Mouse (Mus musculus) midbrain, postnatal 0 days (tissue): Measurements from ENCODE around the gene Sh3bp5. TPM values are rescaled to one million over a fixed set of nuclear protein-coding genes. Genes with fewer than 3 reads are reported as not detected.

Experiments used
- ATAC-seq: fragments of 200-750 bp; cut with Nextera tagmentation; 2 replicates; pipeline ENCODE4 v1.8.0; 2017; ENCODE audit warnings: moderate number of reproducible peaks, mild to moderate bottlenecking, moderate TSS enrichment, moderate library complexity; ENCODE audit not compliant: low FRiP score
- DNase-seq: peaks from one replicate; pipeline ENCODE4 v3.0.0-alpha.2; 2015; ENCODE audit warnings: low spot score
- H3K27ac ChIP-seq: fragments of 300-500 bp; sonication (generic); 2 replicates; pipeline ENCODE4 v1.5.1; 2014; ENCODE audit warnings: low read depth, mild to moderate bottlenecking, low read length, mixed read lengths
- H3K27me3 ChIP-seq: fragments of 300-500 bp; sonication (generic); 2 replicates; pipeline ENCODE4 v1.6.1; 2014; ENCODE audit warnings: low read length, control low read depth, mixed read lengths; ENCODE audit not compliant: insufficient read depth
- H3K36me3 ChIP-seq: fragments of 300-500 bp; sonication (generic); 2 replicates; pipeline ENCODE4 v1.6.1; 2014; ENCODE audit warnings: low read length, control low read depth, mixed read lengths; ENCODE audit not compliant: insufficient read depth
- H3K4me1 ChIP-seq: fragments of 300-500 bp; sonication (generic); 2 replicates; pipeline ENCODE4 v1.6.1; 2014; ENCODE audit warnings: mild to moderate bottlenecking, control low read depth, antibody characterized with exemption, low read length, mixed read lengths; ENCODE audit not compliant: insufficient read depth
- H3K4me2 ChIP-seq: fragments of 300-500 bp; sonication (generic); 2 replicates; pipeline ENCODE4 v1.6.1; 2014; ENCODE audit warnings: low read depth, mild to moderate bottlenecking, low read length, mixed read lengths; ENCODE audit not compliant: poor library complexity, severe bottlenecking
- H3K4me3 ChIP-seq: fragments of 300-500 bp; sonication (generic); 2 replicates; pipeline ENCODE4 v1.5.1; 2014; ENCODE audit warnings: low read depth, mild to moderate bottlenecking, low read length, moderate library complexity
- H3K9ac ChIP-seq: fragments of 300-500 bp; sonication (generic); replicated peaks from 2 replicates; pipeline ENCODE4 v1.6.1; 2014; ENCODE audit warnings: mild to moderate bottlenecking, low read length, moderate library complexity, mixed read lengths; ENCODE audit not compliant: poor library complexity, severe bottlenecking
- H3K9me3 ChIP-seq: fragments of 300-500 bp; sonication (generic); 2 replicates; pipeline ENCODE4 v1.6.1; 2016; ENCODE audit warnings: low read length, control low read depth
- CTCF ChIP-seq: IDR thresholded peaks from 2 replicates; pipeline ENCODE4 v1.5.1; 2016; ENCODE audit warnings: antibody characterized with exemption, mild to moderate bottlenecking
- WGBS: fragments of 180-500 bp; shearing (Covaris S2); extraction: QIAGEN DNeasy Blood & Tissue Kit; methylation state at CpG from one replicate; pipeline ENCODE4 v1.1.7; 2014; 5-methylcytosine and 5-hydroxymethylcytosine counted together
- polyA plus RNA-seq: library from polyadenylated mRNA; unstranded; fragments of >200 nt; fragmentation: Nextera tagmentation; extraction: Ambion mirVana; gene quantifications from 2 replicates; pipeline ENCODE4 v1.2.1, GENCODE M21; 2015
- total RNA-seq: library from RNA; depleted of rRNA; stranded (reverse); fragments of >200 nt; gene quantifications from 2 replicates; pipeline ENCODE4 v1.2.3, GENCODE M21; 2014; rRNA removed

Gene Sh3bp5
- total and polyA plus RNA-seq, 2 experiments from 2014 or later = 61.7 to 165 TPM

GRCm38 (mm10) chr14:31322191-31322590, 113.7 kb downstream of the Sh3bp5 start:
- Histone ChIP-seq H3K4me3 (no peak overlapping the region), H3K4me1 (no peaks in the 10 kb centered on the region), H3K9me3 (no peaks in the 10 kb centered on the region), H3K27ac (no peak overlapping the region), H3K36me3 (no peaks in the 10 kb centered on the region), H3K4me2 (no peak overlapping the region), H3K27me3 (no peaks in the 10 kb centered on the region), H3K9ac (no peak overlapping the region)
- DNase-seq (no peak), ATAC-seq (no peak)
- TF ChIP-seq CTCF = no peak
- 92% methylated on average over 3 of the region's 3 CpGs for WGBS

GRCm38 (mm10) chr14:31321181-31321580, 114.7 kb downstream of the Sh3bp5 start:
- Histone ChIP-seq H3K9me3 (no peaks in the 10 kb centered on the region), H3K9ac (no peak overlapping the region), H3K36me3 (no peaks in the 10 kb centered on the region), H3K4me1 (no peaks in the 10 kb centered on the region), H3K27ac (no peak overlapping the region), H3K27me3 (no peaks in the 10 kb centered on the region), H3K4me3 (no peak overlapping the region), H3K4me2 (no peak overlapping the region)
- 84% methylated on average over 11 of the region's 11 CpGs for WGBS
- no peak for ATAC-seq
- no peak for DNase-seq
- no peak for TF ChIP-seq CTCF

GRCm38 (mm10) chr14:31319546-31319945, 116.3 kb downstream of the Sh3bp5 start:
- Histone ChIP-seq H3K4me1 (no peaks in the 10 kb centered on the region), H3K27me3 (no peaks in the 10 kb centered on the region), H3K4me2 (no peak overlapping the region), H3K9ac (no peak overlapping the region), H3K27ac (no peak overlapping the region), H3K36me3 (no peaks in the 10 kb centered on the region), H3K4me3 (no peak overlapping the region), H3K9me3 (no peaks in the 10 kb centered on the region)
- DNase-seq (no peak), ATAC-seq (no peak)
- TF ChIP-seq CTCF = no peak
- WGBS = 92% methylated on average over 10 of the region's 10 CpGs

GRCm38 (mm10) chr14:31317754-31318153, 118.1 kb downstream of the Sh3bp5 start:
- no peak overlapping the region for H3K9ac ChIP-seq
- no peaks in the 10 kb centered on the region for H3K27me3 ChIP-seq
- no peaks in the 10 kb centered on the region for H3K9me3 ChIP-seq
- no peak overlapping the region for H3K27ac ChIP-seq
- DNase-seq = no peak
- no peak overlapping the region for H3K4me3 ChIP-seq
- no peaks in the 10 kb centered on the region for H3K36me3 ChIP-seq
- ATAC-seq = no peak
- WGBS = 81% methylated on average over 3 of the region's 3 CpGs
- no peak for TF ChIP-seq CTCF
- H3K4me1 ChIP-seq = no peaks in the 10 kb centered on the region
- H3K4me2 ChIP-seq = no peak overlapping the region

GRCm38 (mm10) chr14:31316613-31317012, 119.3 kb downstream of the Sh3bp5 start:
- TF ChIP-seq CTCF = no peak
- H3K4me1 ChIP-seq = no peaks in the 10 kb centered on the region
- no peak overlapping the region for H3K4me3 ChIP-seq
- H3K36me3 ChIP-seq = no peaks in the 10 kb centered on the region
- no peaks in the 10 kb centered on the region for H3K9me3 ChIP-seq
- H3K4me2 ChIP-seq = no peak overlapping the region
- WGBS = 87% methylated on average over 12 of the region's 12 CpGs
- no peak for DNase-seq
- H3K9ac ChIP-seq = no peak overlapping the region
- no peaks in the 10 kb centered on the region for H3K27me3 ChIP-seq
- no peak for ATAC-seq
- no peak overlapping the region for H3K27ac ChIP-seq

- no peak overlapping the region for H3K27ac ChIP-seq
- no peak overlapping the region for H3K9ac ChIP-seq
- no peaks in the 10 kb centered on the region for H3K27me3 ChIP-seq
- H3K9me3 ChIP-seq = no peaks in the 10 kb centered on the region
- ATAC-seq (no peak), DNase-seq (no peak)
- no peak for TF ChIP-seq CTCF
- no peak overlapping the region for H3K4me3 ChIP-seq
- 21% methylated on average over 3 of the region's 3 CpGs for WGBS
- H3K4me2 ChIP-seq = no peak overlapping the region
- H3K4me1 ChIP-seq = no peaks in the 10 kb centered on the region
- no peaks in the 10 kb centered on the region for H3K36me3 ChIP-seq
Observed at GRCm38 (mm10) chr14:31313192-31313591, 122.7 kb downstream of the Sh3bp5 start.

Other genes with a start within 250 kb of the Sh3bp5 start
- gene Tnnc1, start 227.8 kb downstream of the Sh3bp5 start, total RNA-seq = 1.9 and 7.4 TPM in 2 replicates
- 4.6 and 4.8 TPM in 2 replicates for gene Tnnc1, start 227.8 kb downstream of the Sh3bp5 start, polyA plus RNA-seq
- 391 and 398 TPM in 2 replicates for gene Nisch, start 219.1 kb downstream of the Sh3bp5 start, total RNA-seq
- gene Nisch, start 219.1 kb downstream of the Sh3bp5 start, polyA plus RNA-seq = 261 and 274 TPM in 2 replicates
- gene Sema3g, start 218.2 kb downstream of the Sh3bp5 start, total RNA-seq = 3.1 and 4.1 TPM in 2 replicates
- gene Sema3g, start 218.2 kb downstream of the Sh3bp5 start, polyA plus RNA-seq = 0.36 and 0.44 TPM in 2 replicates
- 4.4 and 6.6 TPM in 2 replicates for gene Phf7, start 184.8 kb downstream of the Sh3bp5 start, total RNA-seq
- 8.7 and 10.2 TPM in 2 replicates for gene Phf7, start 184.8 kb downstream of the Sh3bp5 start, polyA plus RNA-seq
- 103 and 128 TPM in 2 replicates for gene Bap1, start 184.6 kb downstream of the Sh3bp5 start, total RNA-seq
- gene Bap1, start 184.6 kb downstream of the Sh3bp5 start, polyA plus RNA-seq = 112 and 116 TPM in 2 replicates
- 4.2 and 7.8 TPM in 2 replicates for gene Dnah1, start 112.2 kb downstream of the Sh3bp5 start, total RNA-seq
- gene Dnah1, start 112.2 kb downstream of the Sh3bp5 start, polyA plus RNA-seq = 3.1 and 3.4 TPM in 2 replicates
- gene Capn7, start 99.4 kb downstream of the Sh3bp5 start, total RNA-seq = 73.7 and 84.3 TPM in 2 replicates
- gene Capn7, start 99.4 kb downstream of the Sh3bp5 start, polyA plus RNA-seq = 55.9 and 56.8 TPM in 2 replicates
- 7.9 and 22.4 TPM in 2 replicates for gene Eaf1, start 58.3 kb upstream of the Sh3bp5 start, total RNA-seq
- 3.8 and 4.0 TPM in 2 replicates for gene Eaf1, start 58.3 kb upstream of the Sh3bp5 start, polyA plus RNA-seq
- 19.7 and 20.1 TPM in 2 replicates for gene Mettl6, start 59.0 kb upstream of the Sh3bp5 start, total RNA-seq
- gene Mettl6, start 59.0 kb upstream of the Sh3bp5 start, polyA plus RNA-seq = 32.5 and 35.3 TPM in 2 replicates
- gene Colq, start 155.3 kb upstream of the Sh3bp5 start, total RNA-seq = 0.38 TPM in 1 of 2 replicates, not detected in the other
- 0.06 TPM in 1 of 2 replicates, not detected in the other for gene Colq, start 155.3 kb upstream of the Sh3bp5 start, polyA plus RNA-seq
- gene Gm49387, start 204.8 kb upstream of the Sh3bp5 start, total RNA-seq = not detected in 2 replicates
- gene Gm49387, start 204.8 kb upstream of the Sh3bp5 start, polyA plus RNA-seq = not detected in 2 replicates
- 21.9 and 28.7 TPM in 2 replicates for gene Btd, start 204.9 kb upstream of the Sh3bp5 start, total RNA-seq
- 18.5 and 20.1 TPM in 2 replicates for gene Btd, start 204.9 kb upstream of the Sh3bp5 start, polyA plus RNA-seq
- 6.7 and 6.8 TPM in 2 replicates for gene Hacl1, start 205.2 kb upstream of the Sh3bp5 start, total RNA-seq
- gene Hacl1, start 205.2 kb upstream of the Sh3bp5 start, polyA plus RNA-seq = 8.4 and 9.4 TPM in 2 replicates